Mouse (Mus musculus): Measurements from ENCODE around the gene Aff1. TPM values are rescaled to one million over a fixed set of nuclear protein-coding genes. Genes with fewer than 3 reads are reported as not detected.
A peak's percentile ranks its signal among the peaks of the same experiment; 100 is the strongest.

The Aff1 gene
- total and polyA plus RNA-seq, 2 experiments from 2014 or later: 1.6 to 6.4 TPM

- Histone ChIP-seq H3K4me3 (ENCODE audit: low read depth, low read length) (no peak overlapping the region), H3K4me2 (ENCODE audit: low read depth, low read length, poor library complexity, severe bottlenecking) (no peak overlapping the region), H3K4me1 (ENCODE audit: insufficient read depth, low read length) (no peaks in the 10 kb centered on the region), H3K27ac (ENCODE audit: low read depth, low read length) (no peak overlapping the region), H3K9ac (replicated peaks; ENCODE audit: low read length, poor library complexity, severe bottlenecking) (no peak overlapping the region), H3K9me3 (ENCODE audit: low read length) (no peaks in the 10 kb centered on the region), H3K36me3 (ENCODE audit: insufficient read depth, low read length) (no peaks in the 10 kb centered on the region), H3K27me3 (ENCODE audit: insufficient read depth, low read length) (no peaks in the 10 kb centered on the region)
- no peak for TF ChIP-seq CTCF (IDR thresholded peaks at IDR 0.05)
- no peak for ATAC-seq (ENCODE audit: low FRiP score)
- 53% methylated on average over 3 of the region's 3 CpGs for WGBS
- no peak for DNase-seq (ENCODE audit: low spot score)
These were observed 10.3 kb upstream of the Aff1 start for GRCm38 (mm10) chr5:103681824-103682223.

GRCm38 (mm10) chr5:103689645-103690044 is 2.5 kb upstream of the Aff1 start:
- ATAC-seq (ENCODE audit: low FRiP score) (no peak), DNase-seq (ENCODE audit: low spot score) (no peak)
- TF ChIP-seq CTCF (IDR thresholded peaks at IDR 0.05): no peak
- 87% methylated on average over 5 of the region's 5 CpGs for WGBS
- Histone ChIP-seq H3K4me1 (ENCODE audit: insufficient read depth, low read length) (0 out of 2 replicates have a peak, but pooled peaks cover 3% of the 10 kb centered on the region), H3K9me3 (ENCODE audit: low read length) (no peaks in the 10 kb centered on the region), H3K27me3 (ENCODE audit: insufficient read depth, low read length) (peaks cover 5% of the 10 kb centered on the region; the same call in 1 of the 2 replicates), H3K36me3 (ENCODE audit: insufficient read depth, low read length) (no peaks in the 10 kb centered on the region), H3K4me3 (ENCODE audit: low read depth, low read length) (no peak overlapping the region), H3K9ac (replicated peaks; ENCODE audit: low read length, poor library complexity, severe bottlenecking) (no peak overlapping the region), H3K4me2 (ENCODE audit: low read depth, low read length, poor library complexity, severe bottlenecking) (no peak overlapping the region), H3K27ac (ENCODE audit: low read depth, low read length) (no peak overlapping the region)

GRCm38 (mm10) chr5:103690190-103690589 is 2.0 kb upstream of the Aff1 start:
- Histone ChIP-seq H3K4me2 (ENCODE audit: low read depth, low read length, poor library complexity, severe bottlenecking) (no peak overlapping the region), H3K27ac (ENCODE audit: low read depth, low read length) (no peak overlapping the region), H3K9me3 (ENCODE audit: low read length) (no peaks in the 10 kb centered on the region), H3K4me1 (ENCODE audit: insufficient read depth, low read length) (0 out of 2 replicates have a peak, but pooled peaks cover 3% of the 10 kb centered on the region), H3K27me3 (ENCODE audit: insufficient read depth, low read length) (peaks cover 5% of the 10 kb centered on the region; the same call in 1 of the 2 replicates), H3K36me3 (ENCODE audit: insufficient read depth, low read length) (no peaks in the 10 kb centered on the region), H3K9ac (replicated peaks; ENCODE audit: low read length, poor library complexity, severe bottlenecking) (no peak overlapping the region), H3K4me3 (ENCODE audit: low read depth, low read length) (no peak overlapping the region)
- ATAC-seq (ENCODE audit: low FRiP score): no peak
- 92% methylated on average over 8 of the region's 8 CpGs for WGBS
- no peak for TF ChIP-seq CTCF (IDR thresholded peaks at IDR 0.05)
- no peak for DNase-seq (ENCODE audit: low spot score)

GRCm38 (mm10) chr5:103691171-103691570 is 1.0 kb upstream of the Aff1 start:
- ATAC-seq (ENCODE audit: low FRiP score) (no peak), DNase-seq (ENCODE audit: low spot score) (no peak)
- no peak overlapping the region for H3K4me3 ChIP-seq (ENCODE audit: low read depth, low read length)
- TF ChIP-seq CTCF (IDR thresholded peaks at IDR 0.05): 0 out of 2 replicates have a peak, but pooled peaks have one; percentile 23
- H3K4me1 ChIP-seq (ENCODE audit: insufficient read depth, low read length): 0 out of 2 replicates have a peak, but pooled peaks cover 3% of the 10 kb centered on the region
- no peak overlapping the region for H3K9ac ChIP-seq (replicated peaks; ENCODE audit: low read length, poor library complexity, severe bottlenecking)
- H3K4me2 ChIP-seq (ENCODE audit: low read depth, low read length, poor library complexity, severe bottlenecking): no peak overlapping the region
- no peaks in the 10 kb centered on the region for H3K36me3 ChIP-seq (ENCODE audit: insufficient read depth, low read length)
- H3K27ac ChIP-seq (ENCODE audit: low read depth, low read length): no peak overlapping the region
- peaks cover 5% of the 10 kb centered on the region; the same call in 1 of the 2 replicates for H3K27me3 ChIP-seq (ENCODE audit: insufficient read depth, low read length)
- H3K9me3 ChIP-seq (ENCODE audit: low read length): no peaks in the 10 kb centered on the region

DNA sequence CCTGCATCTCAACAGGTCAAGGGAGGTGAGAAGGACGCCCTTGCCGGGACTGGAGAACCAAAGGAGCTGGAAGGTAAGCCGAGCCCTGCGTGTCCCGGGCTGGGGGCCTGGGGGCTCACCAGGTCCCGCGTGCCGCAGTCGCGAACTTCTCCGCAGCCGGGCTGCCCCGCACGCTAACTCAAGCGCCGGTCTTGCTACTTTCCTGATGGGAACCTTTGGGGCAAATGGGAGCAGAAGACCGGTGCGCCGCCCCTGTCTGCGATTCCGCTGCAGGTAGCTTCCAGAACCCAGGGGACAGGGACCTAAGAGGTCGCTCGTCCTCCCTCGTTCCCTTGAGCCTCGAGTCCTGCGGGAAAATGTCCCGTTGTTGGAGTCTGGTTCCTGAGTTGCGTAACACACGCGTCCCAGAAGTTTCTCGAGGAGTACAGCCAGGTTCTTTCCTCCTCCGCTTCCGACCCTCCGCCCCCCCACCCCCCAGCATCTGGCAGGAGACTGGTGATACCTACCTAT is 412 bp downstream of the Aff1 start:
- H3K27me3 ChIP-seq (ENCODE audit: insufficient read depth, low read length): peaks cover 5% of the 10 kb centered on the region; the same call in 1 of the 2 replicates
- 0% methylated on average over 34 of the region's 34 CpGs for WGBS
- 0 out of 2 replicates have a peak, but pooled peaks cover 3% of the 10 kb centered on the region for H3K4me1 ChIP-seq (ENCODE audit: insufficient read depth, low read length)
- peak overlapping the region; percentile 100 for H3K4me2 ChIP-seq (ENCODE audit: low read depth, low read length, poor library complexity, severe bottlenecking)
- peak overlapping the region; percentile 58 for H3K4me3 ChIP-seq (ENCODE audit: low read depth, low read length)
- DNase-seq (ENCODE audit: low spot score) (no peak), ATAC-seq (ENCODE audit: low FRiP score) (no peak)
- H3K36me3 ChIP-seq (ENCODE audit: insufficient read depth, low read length): no peaks in the 10 kb centered on the region
- peak overlapping the region; percentile 60 for H3K9ac ChIP-seq (replicated peaks; ENCODE audit: low read length, poor library complexity, severe bottlenecking)
- no peaks in the 10 kb centered on the region for H3K9me3 ChIP-seq (ENCODE audit: low read length)
- no peak overlapping the region for H3K27ac ChIP-seq (ENCODE audit: low read depth, low read length)
- no peak for TF ChIP-seq CTCF (IDR thresholded peaks at IDR 0.05)

- no peak overlapping the region for H3K9ac ChIP-seq (replicated peaks; ENCODE audit: low read length, poor library complexity, severe bottlenecking)
- H3K9me3 ChIP-seq (ENCODE audit: low read length): no peaks in the 10 kb centered on the region
- H3K4me3 ChIP-seq (ENCODE audit: low read depth, low read length): peak overlapping the region; percentile 58
- WGBS: under 1% methylated on average over 28 of the region's 28 CpGs
- peak overlapping the region; percentile 100 for H3K4me2 ChIP-seq (ENCODE audit: low read depth, low read length, poor library complexity, severe bottlenecking)
- peaks cover 5% of the 10 kb centered on the region; the same call in 1 of the 2 replicates for H3K27me3 ChIP-seq (ENCODE audit: insufficient read depth, low read length)
- DNase-seq (ENCODE audit: low spot score) (peak; percentile 17), ATAC-seq (ENCODE audit: low FRiP score) (no peak)
- H3K27ac ChIP-seq (ENCODE audit: low read depth, low read length): no peak overlapping the region
- TF ChIP-seq CTCF (IDR thresholded peaks at IDR 0.05): no peak
- H3K36me3 ChIP-seq (ENCODE audit: insufficient read depth, low read length): no peaks in the 10 kb centered on the region
- 0 out of 2 replicates have a peak, but pooled peaks cover 3% of the 10 kb centered on the region for H3K4me1 ChIP-seq (ENCODE audit: insufficient read depth, low read length)
These were observed 967 bp downstream of the Aff1 start for GRCm38 (mm10) chr5:103693041-103693641.
